Mouse (Mus musculus) midbrain, postnatal 0 days (tissue): Measurements from ENCODE around the gene Irf2bpl. TPM values are rescaled to one million over a fixed set of nuclear protein-coding genes. Genes with fewer than 3 reads are reported as not detected.

Experiments used
- ATAC-seq: fragments of 200-750 bp; cut with Nextera tagmentation; 2 replicates; pipeline ENCODE4 v1.8.0; 2017; ENCODE audit warnings: moderate number of reproducible peaks, mild to moderate bottlenecking, moderate TSS enrichment, moderate library complexity; ENCODE audit not compliant: low FRiP score
- DNase-seq: peaks from one replicate; pipeline ENCODE4 v3.0.0-alpha.2; 2015; ENCODE audit warnings: low spot score
- H3K27ac ChIP-seq: fragments of 300-500 bp; sonication (generic); 2 replicates; pipeline ENCODE4 v1.5.1; 2014; ENCODE audit warnings: low read depth, mild to moderate bottlenecking, low read length, mixed read lengths
- H3K27me3 ChIP-seq: fragments of 300-500 bp; sonication (generic); 2 replicates; pipeline ENCODE4 v1.6.1; 2014; ENCODE audit warnings: low read length, control low read depth, mixed read lengths; ENCODE audit not compliant: insufficient read depth
- H3K36me3 ChIP-seq: fragments of 300-500 bp; sonication (generic); 2 replicates; pipeline ENCODE4 v1.6.1; 2014; ENCODE audit warnings: low read length, control low read depth, mixed read lengths; ENCODE audit not compliant: insufficient read depth
- H3K4me1 ChIP-seq: fragments of 300-500 bp; sonication (generic); 2 replicates; pipeline ENCODE4 v1.6.1; 2014; ENCODE audit warnings: mild to moderate bottlenecking, control low read depth, antibody characterized with exemption, low read length, mixed read lengths; ENCODE audit not compliant: insufficient read depth
- H3K4me2 ChIP-seq: fragments of 300-500 bp; sonication (generic); 2 replicates; pipeline ENCODE4 v1.6.1; 2014; ENCODE audit warnings: low read depth, mild to moderate bottlenecking, low read length, mixed read lengths; ENCODE audit not compliant: poor library complexity, severe bottlenecking
- H3K4me3 ChIP-seq: fragments of 300-500 bp; sonication (generic); 2 replicates; pipeline ENCODE4 v1.5.1; 2014; ENCODE audit warnings: low read depth, mild to moderate bottlenecking, low read length, moderate library complexity
- H3K9ac ChIP-seq: fragments of 300-500 bp; sonication (generic); replicated peaks from 2 replicates; pipeline ENCODE4 v1.6.1; 2014; ENCODE audit warnings: mild to moderate bottlenecking, low read length, moderate library complexity, mixed read lengths; ENCODE audit not compliant: poor library complexity, severe bottlenecking
- H3K9me3 ChIP-seq: fragments of 300-500 bp; sonication (generic); 2 replicates; pipeline ENCODE4 v1.6.1; 2016; ENCODE audit warnings: low read length, control low read depth
- CTCF ChIP-seq: IDR thresholded peaks from 2 replicates; pipeline ENCODE4 v1.5.1; 2016; ENCODE audit warnings: antibody characterized with exemption, mild to moderate bottlenecking
- WGBS: fragments of 180-500 bp; shearing (Covaris S2); extraction: QIAGEN DNeasy Blood & Tissue Kit; methylation state at CpG from one replicate; pipeline ENCODE4 v1.1.7; 2014; 5-methylcytosine and 5-hydroxymethylcytosine counted together
- polyA plus RNA-seq: library from polyadenylated mRNA; unstranded; fragments of >200 nt; fragmentation: Nextera tagmentation; extraction: Ambion mirVana; gene quantifications from 2 replicates; pipeline ENCODE4 v1.2.1, GENCODE M21; 2015
- total RNA-seq: library from RNA; depleted of rRNA; stranded (reverse); fragments of >200 nt; gene quantifications from 2 replicates; pipeline ENCODE4 v1.2.3, GENCODE M21; 2014

Irf2bpl gene
- total and polyA plus RNA-seq, 2 experiments from 2014 or later = 86.2 to 191 TPM

GRCm38 (mm10) chr12:86872335-86873040 lies 12.1 kb downstream of the Irf2bpl start:
- no peak overlapping the region for H3K4me3 ChIP-seq
- DNase-seq (peak; percentile 44), ATAC-seq (0 out of 2 replicates have a peak, but pooled peaks have one; percentile 7)
- 53% methylated on average over 9 of the region's 9 CpGs for WGBS
- no peaks in the 10 kb centered on the region for H3K36me3 ChIP-seq
- H3K9me3 ChIP-seq = no peaks in the 10 kb centered on the region
- H3K4me1 ChIP-seq = no peaks in the 10 kb centered on the region; the same call in 1 of the 2 replicates
- H3K27ac ChIP-seq = no peak overlapping the region
- no peak for TF ChIP-seq CTCF
- H3K4me2 ChIP-seq = no peak overlapping the region
- H3K9ac ChIP-seq = no peak overlapping the region
- H3K27me3 ChIP-seq = no peaks in the 10 kb centered on the region

GRCm38 (mm10) chr12:86871666-86872334 lies 12.8 kb downstream of the Irf2bpl start:
- Histone ChIP-seq H3K4me2 (no peak overlapping the region), H3K36me3 (no peaks in the 10 kb centered on the region), H3K9ac (no peak overlapping the region), H3K27me3 (no peaks in the 10 kb centered on the region), H3K4me3 (no peak overlapping the region), H3K9me3 (no peaks in the 10 kb centered on the region), H3K27ac (no peak overlapping the region), H3K4me1 (no peaks in the 10 kb centered on the region; the same call in 1 of the 2 replicates)
- no peak for DNase-seq
- WGBS = 81% methylated on average over 4 of the region's 4 CpGs
- TF ChIP-seq CTCF = no peak
- no peak for ATAC-seq

- ATAC-seq = no peak
- TF ChIP-seq CTCF = no peak; the same call in 1 of the 2 replicates
- no peaks in the 10 kb centered on the region for H3K27me3 ChIP-seq
- H3K9me3 ChIP-seq = no peaks in the 10 kb centered on the region
- WGBS = 91% methylated on average over 3 of the region's 3 CpGs
- no peak for DNase-seq
- no peak overlapping the region for H3K4me2 ChIP-seq
- H3K9ac ChIP-seq = no peak overlapping the region
- H3K27ac ChIP-seq = no peak overlapping the region
- no peaks in the 10 kb centered on the region for H3K36me3 ChIP-seq
- no peaks in the 10 kb centered on the region; the same call in 1 of the 2 replicates for H3K4me1 ChIP-seq
- H3K4me3 ChIP-seq = no peak overlapping the region
These were observed 13.6 kb downstream of the Irf2bpl start for GRCm38 (mm10) chr12:86870996-86871395.

- H3K9ac ChIP-seq = no peak overlapping the region
- H3K4me3 ChIP-seq = no peak overlapping the region
- H3K4me1 ChIP-seq = no peaks in the 10 kb centered on the region; the same call in 1 of the 2 replicates
- DNase-seq = no peak
- TF ChIP-seq CTCF = no peak
- H3K27me3 ChIP-seq = no peaks in the 10 kb centered on the region
- no peaks in the 10 kb centered on the region for H3K9me3 ChIP-seq
- no peak overlapping the region for H3K27ac ChIP-seq
- no peaks in the 10 kb centered on the region for H3K36me3 ChIP-seq
- H3K4me2 ChIP-seq = no peak overlapping the region
- 96% methylated on average over 6 of the region's 6 CpGs for WGBS
- ATAC-seq = no peak
These were observed 14.8 kb downstream of the Irf2bpl start for GRCm38 (mm10) chr12:86869761-86870160.

GRCm38 (mm10) chr12:86867271-86868223 lies 17.1 kb downstream of the Irf2bpl start:
- H3K4me3 ChIP-seq = no peak overlapping the region
- H3K27ac ChIP-seq = no peak overlapping the region
- no peaks in the 10 kb centered on the region for H3K9me3 ChIP-seq
- TF ChIP-seq CTCF = no peak
- ATAC-seq = no peak
- no peaks in the 10 kb centered on the region for H3K27me3 ChIP-seq
- 42% methylated on average over 14 of the region's 14 CpGs for WGBS
- H3K36me3 ChIP-seq = no peaks in the 10 kb centered on the region
- no peak for DNase-seq
- H3K9ac ChIP-seq = no peak overlapping the region
- H3K4me1 ChIP-seq = no peaks in the 10 kb centered on the region; the same call in 1 of the 2 replicates
- H3K4me2 ChIP-seq = no peak overlapping the region
